Mouse (Mus musculus) ES-Bruce4 (cell line): ENCODE measurements around the gene Rpp25l. TPM values are rescaled to one million over a fixed set of nuclear protein-coding genes. Genes with fewer than 3 reads are reported as not detected.
"Not testable (repeated sequence)": the region's sequence is repeated elsewhere in the genome, so short reads cannot be mapped to it uniquely, and the experiment has no call there.

Source experiments
- H3K27ac ChIP-seq: 2 replicates; pipeline ENCODE4 v1.5.1; 2012; ENCODE audit warnings: low read length, inconsistent platforms; ENCODE audit not compliant: insufficient read depth
- H3K27me3 ChIP-seq: 2 replicates; pipeline ENCODE4 v1.6.1; 2012; ENCODE audit warnings: mild to moderate bottlenecking, low read length, inconsistent platforms; ENCODE audit not compliant: control insufficient read depth, poor library complexity, insufficient read depth, severe bottlenecking
- H3K36me3 ChIP-seq: 2 replicates; pipeline ENCODE4 v1.6.1; 2012; ENCODE audit warnings: inconsistent platforms, mild to moderate bottlenecking, low read length, moderate library complexity; ENCODE audit not compliant: control insufficient read depth, poor library complexity, insufficient read depth, severe bottlenecking
- H3K4me1 ChIP-seq: one replicate; pipeline ENCODE4 v1.8.1; 2011; ENCODE audit warnings: low read length; ENCODE audit not compliant: control insufficient read depth, insufficient read depth
- H3K4me3 ChIP-seq: 2 replicates; pipeline ENCODE4 v1.5.1; 2011; ENCODE audit warnings: low read depth, mild to moderate bottlenecking, low read length
- H3K9ac ChIP-seq: 2 replicates; pipeline ENCODE4 v1.6.1; 2012; ENCODE audit warnings: low read depth, mild to moderate bottlenecking, inconsistent platforms; ENCODE audit not compliant: poor library complexity, severe bottlenecking
- H3K9me3 ChIP-seq: replicated peaks from 2 replicates; pipeline ENCODE4 v1.6.1; 2012; ENCODE audit warnings: mild to moderate bottlenecking, low read length, inconsistent platforms; ENCODE audit not compliant: control insufficient read depth, poor library complexity, insufficient read depth, severe bottlenecking
- CTCF ChIP-seq: IDR thresholded peaks from one replicate; pipeline ENCODE4 v1.8.1; 2011; ENCODE audit warnings: low read depth, low read length
- EP300 ChIP-seq: IDR thresholded peaks from 2 replicates; pipeline ENCODE4 v1.6.1; 2011; ENCODE audit warnings: low read depth, low read length; ENCODE audit not compliant: insufficient read depth
- POLR2A ChIP-seq: IDR thresholded peaks from one replicate; pipeline ENCODE4 v1.8.1; 2011; ENCODE audit warnings: low read length; ENCODE audit not compliant: insufficient read depth
- polyA plus RNA-seq: library from polyadenylated mRNA; stranded (reverse); fragments of >200 nt; gene quantifications from 2 replicates; pipeline ENCODE4 v1.2.4, GENCODE M21; 2011; ENCODE audit warnings: low read depth; ENCODE audit not compliant: missing spikeins, insufficient read depth, insufficient read length

The Rpp25l gene
- polyA plus RNA-seq: 23.5 and 23.8 TPM in 2 replicates

GRCm38 (mm10) chr4:41713197-41714067 is at the start of gene Rpp25l:
TSS of gene Rpp25l (minus strand) at chr4:41713534.
- Histone ChIP-seq H3K36me3 (0 out of 2 replicates have a peak, but pooled peaks cover 3% of the 10 kb centered on the region), H3K4me1 (no peaks in the 10 kb centered on the region), H3K9ac (peak within 1 kb of the TSS; percentile 88), H3K27ac (no peak within 1 kb of the TSS), H3K27me3 (no peaks in the 10 kb centered on the region), H3K9me3 (no peaks in the 10 kb centered on the region), H3K4me3 (peak within 1 kb of the TSS; percentile 95)
- TF ChIP-seq POLR2A (peak; percentile 67), EP300 (no peak)

GRCm38 (mm10) chr4:41762688-41763114 is 49.4 kb upstream of the Rpp25l start:
- H3K27ac ChIP-seq, H3K9ac ChIP-seq: not testable (repeated sequence)

GRCm38 (mm10) chr4:41762099-41762687 is 48.9 kb upstream of the Rpp25l start:
- Histone ChIP-seq H3K4me3 (0 out of 2 replicates have a peak overlapping the region, but pooled peaks have one; percentile 1), H3K4me1 (peaks cover 3% of the 10 kb centered on the region), H3K9me3 (no peaks in the 10 kb centered on the region), H3K27ac (no peak overlapping the region), H3K36me3 (peaks cover 8% of the 10 kb centered on the region), H3K9ac (peak overlapping the region; percentile 18; the same call in 1 of the 2 replicates), H3K27me3 (no peaks in the 10 kb centered on the region)
- no peak for TF ChIP-seq EP300
- no peak for TF ChIP-seq POLR2A
- no peak for TF ChIP-seq CTCF

More at GRCm38 (mm10) chr4:41762688-41763114, 49.4 kb upstream of the Rpp25l start:
- H3K36me3 ChIP-seq, H3K4me1 ChIP-seq, H3K9me3 ChIP-seq, H3K27me3 ChIP-seq: not testable (repeated sequence)
- H3K4me3 ChIP-seq: 0 out of 2 replicates have a peak overlapping the region, but pooled peaks have one; percentile 1

- Histone ChIP-seq H3K4me1 (peaks cover 3% of the 10 kb centered on the region), H3K9ac (0 out of 2 replicates have a peak overlapping the region, but pooled peaks have one; percentile 18)
Observed at GRCm38 (mm10) chr4:41761680-41762079, 48.3 kb upstream of the Rpp25l start.

GRCm38 (mm10) chr4:41760911-41761310 is 47.6 kb upstream of the Rpp25l start:
- Histone ChIP-seq H3K9ac (no peak overlapping the region), H3K27ac (no peak overlapping the region), H3K27me3 (no peaks in the 10 kb centered on the region), H3K36me3 (peaks cover 8% of the 10 kb centered on the region), H3K4me3 (no peak overlapping the region), H3K4me1 (peaks cover 3% of the 10 kb centered on the region), H3K9me3 (no peaks in the 10 kb centered on the region)
- no peak for TF ChIP-seq POLR2A
- no peak for TF ChIP-seq EP300
- TF ChIP-seq CTCF: no peak

More at GRCm38 (mm10) chr4:41761680-41762079, 48.3 kb upstream of the Rpp25l start:
- TF ChIP-seq CTCF (no peak), POLR2A (no peak), EP300 (no peak)
- Histone ChIP-seq H3K9me3 (no peaks in the 10 kb centered on the region), H3K4me3 (no peak overlapping the region), H3K36me3 (peaks cover 8% of the 10 kb centered on the region), H3K27ac (no peak overlapping the region), H3K27me3 (no peaks in the 10 kb centered on the region)
